Mouse (Mus musculus) heart, adult 9 months (tissue): ENCODE results near the gene Olfr393.

ENCODE experiments used
- DNase-seq, 2 experiments: peaks; one replicate each; pipeline ENCODE4 v3.0.0; 2022; ENCODE audit warnings: low spot score in 2 of 2

The Olfr393 gene

DNA sequence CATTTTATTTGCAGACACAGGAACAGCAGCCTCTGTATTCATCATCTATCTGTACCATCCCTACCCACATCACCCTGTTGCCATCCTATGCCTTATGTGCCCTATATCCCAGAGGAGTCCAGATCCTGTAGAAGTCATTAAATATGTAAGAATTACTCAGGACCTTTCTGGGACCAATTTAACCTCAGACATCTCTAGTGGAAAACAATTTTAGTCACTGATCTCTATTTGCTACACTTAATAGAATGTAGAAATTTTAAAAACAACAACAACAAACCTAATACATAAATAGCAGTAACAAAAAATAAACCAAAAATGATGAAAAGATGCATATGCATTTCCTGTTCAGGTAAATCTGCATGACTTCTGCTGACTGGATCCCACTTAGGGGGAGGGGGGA lies at the start of gene Olfr393:
Gene Olfr393 (minus strand): TSS at position 101 of the 400 bp plus-strand sequence.
- DNase-seq, result no peak

DNA sequence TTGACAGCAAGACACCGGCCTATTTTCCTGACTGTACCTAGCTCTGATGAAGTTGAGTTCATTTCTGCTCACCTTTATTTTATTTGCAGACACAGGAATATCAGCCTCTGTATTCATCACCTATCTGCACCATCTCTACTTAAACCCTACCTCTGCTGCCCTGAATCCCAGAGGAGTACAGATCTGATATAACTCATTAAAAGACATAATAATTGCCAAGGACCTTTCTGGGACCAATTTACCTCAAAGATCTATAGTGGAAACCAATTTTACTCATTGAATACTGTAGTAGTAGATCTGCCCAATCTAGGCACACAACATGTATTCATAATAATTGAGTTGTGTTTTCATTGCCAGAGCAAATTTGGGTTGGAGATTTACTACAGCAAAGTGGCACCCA lies 39.4 kb upstream of the Olfr393 start, which contains the start of gene Olfr394:
Gene Olfr394 (minus strand): TSS at position 101 of the 400 bp plus-strand sequence.
- no peak for DNase-seq

DNA sequence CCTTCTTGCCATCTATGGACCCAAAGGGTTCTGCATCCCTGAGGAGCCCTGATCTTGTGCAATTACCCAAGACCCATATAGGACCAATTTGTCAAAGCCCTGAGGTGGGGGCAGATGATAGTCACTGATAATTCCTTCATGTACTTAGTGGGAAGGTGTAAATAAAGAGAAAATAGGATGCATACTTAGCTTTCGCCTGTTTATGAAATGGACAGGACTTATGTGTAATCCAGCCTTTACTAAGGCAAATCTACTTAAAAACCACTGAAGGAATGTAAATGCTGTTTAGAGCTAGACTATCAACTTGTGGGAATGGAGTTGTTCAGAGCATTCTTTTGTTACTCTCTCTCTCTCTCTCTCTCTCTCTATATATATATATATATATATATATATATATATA lies 34.3 kb downstream of the Olfr393 start, which contains the start of gene Olfr392:
Gene Olfr392 (minus strand): TSS at position 101 of the 400 bp plus-strand sequence.
- DNase-seq, result no peak

DNA sequence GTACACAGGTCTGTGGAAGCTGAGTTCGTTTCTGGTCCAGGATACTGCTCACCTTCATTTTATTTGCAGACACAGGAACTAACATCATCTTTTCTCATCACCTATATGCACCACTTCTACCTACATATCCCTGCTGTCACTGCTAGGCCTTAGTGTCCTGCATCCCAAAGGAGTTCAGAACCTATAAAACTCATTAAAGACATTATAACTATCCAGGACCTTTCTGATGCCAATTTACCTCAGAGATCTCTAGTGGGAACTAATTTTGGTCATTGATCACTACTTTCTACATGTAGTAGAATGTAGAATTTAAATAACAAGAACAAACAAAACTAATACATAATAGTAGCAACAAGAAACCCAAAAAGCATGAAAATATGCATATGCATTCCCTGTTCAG lies 48.3 kb downstream of the Olfr393 start, which contains the start of gene Olfr391-ps:
Gene Olfr391-ps (minus strand): TSS at position 101 of the 400 bp plus-strand sequence.
- no peak for DNase-seq
